Mouse (Mus musculus): Measurements from ENCODE around the gene Cfap70.

DNA sequence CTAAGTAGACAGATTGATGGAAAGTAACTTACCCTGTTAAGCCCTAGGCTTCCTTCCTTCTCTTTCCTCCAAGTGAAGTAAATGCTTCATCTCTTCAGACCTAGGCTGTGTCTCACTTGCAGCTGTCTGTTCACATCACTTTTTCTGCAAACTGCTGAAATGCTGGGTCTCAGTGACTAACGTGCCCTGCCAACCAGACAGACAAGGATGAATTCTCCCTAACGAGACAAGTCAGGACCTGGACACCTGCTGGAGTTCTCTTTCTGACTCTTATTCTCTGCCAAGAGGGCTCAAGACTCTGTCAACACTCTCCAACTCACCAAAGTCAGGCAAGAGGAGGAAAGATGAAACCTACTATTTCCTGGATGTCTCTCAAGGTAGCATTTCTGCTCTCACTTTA lies 44.6 kb upstream of the Cfap70 start, which contains the start of gene Mss51:
- TF ChIP-seq CTCF (IDR thresholded peaks at IDR 0.05) (no peak), EP300 (IDR thresholded peaks at IDR 0.05) (no peak)

Data from lung, postnatal 0 days (tissue).